Mouse (Mus musculus) megakaryocyte, embryonic 14.5 days (primary cell): ENCODE measurements at regions not wholly inside any gene's neighbourhood (a gene's known extent, or its start where the extent isn't known, plus 50 kb on each side); places are given as distances from the start of the nearest gene placed in this dataset.

ENCODE experiments used
- FLI1 ChIP-seq: IDR thresholded peaks from 2 replicates; pipeline ENCODE4 v1.6.1; 2012; ENCODE audit warnings: low read length, inconsistent platforms, mixed read lengths
- GATA1 ChIP-seq: IDR thresholded peaks from 3 replicates; pipeline ENCODE4 v1.6.1; 2012; ENCODE audit warnings: mixed read lengths, low read length, inconsistent platforms, borderline replicate concordance

DNA sequence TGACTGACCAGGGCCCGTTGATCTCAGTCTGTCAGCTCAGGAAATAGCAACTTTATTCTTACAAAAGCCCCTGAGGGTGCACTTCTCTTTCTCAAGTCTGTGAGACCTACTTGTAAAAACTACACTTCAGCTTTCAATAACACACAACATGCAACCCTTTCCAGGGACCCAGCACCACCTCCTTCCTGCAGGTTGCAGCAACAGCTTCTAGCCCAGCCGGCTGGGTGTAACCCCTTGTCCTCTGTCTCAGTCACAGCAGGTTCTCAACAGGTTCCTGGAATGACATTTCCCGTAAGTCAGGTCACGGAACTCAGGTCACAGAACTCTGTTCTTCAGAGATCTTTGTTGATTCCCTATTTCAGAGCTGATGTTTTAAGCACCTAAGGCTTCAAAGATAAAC lies 558.5 kb upstream of the Camk1g start:
- no peak for TF ChIP-seq GATA1
- no peak for TF ChIP-seq FLI1
